Mouse (Mus musculus) stomach, postnatal 0 days (tissue): ENCODE results near the gene Dhrs13.
"Not testable (repeated sequence)": the region's sequence is repeated elsewhere in the genome, so short reads cannot be mapped to it uniquely, and the experiment has no call there.

Source experiments
- CTCF ChIP-seq: IDR thresholded peaks from 2 replicates; pipeline ENCODE4 v1.5.1; 2016; ENCODE audit warnings: antibody characterized with exemption, low read depth, mild to moderate bottlenecking, moderate library complexity
- EP300 ChIP-seq: optimal IDR thresholded peaks from 2 replicates; pipeline ENCODE3; 2016; ENCODE audit warnings: antibody characterized with exemption

DNA sequence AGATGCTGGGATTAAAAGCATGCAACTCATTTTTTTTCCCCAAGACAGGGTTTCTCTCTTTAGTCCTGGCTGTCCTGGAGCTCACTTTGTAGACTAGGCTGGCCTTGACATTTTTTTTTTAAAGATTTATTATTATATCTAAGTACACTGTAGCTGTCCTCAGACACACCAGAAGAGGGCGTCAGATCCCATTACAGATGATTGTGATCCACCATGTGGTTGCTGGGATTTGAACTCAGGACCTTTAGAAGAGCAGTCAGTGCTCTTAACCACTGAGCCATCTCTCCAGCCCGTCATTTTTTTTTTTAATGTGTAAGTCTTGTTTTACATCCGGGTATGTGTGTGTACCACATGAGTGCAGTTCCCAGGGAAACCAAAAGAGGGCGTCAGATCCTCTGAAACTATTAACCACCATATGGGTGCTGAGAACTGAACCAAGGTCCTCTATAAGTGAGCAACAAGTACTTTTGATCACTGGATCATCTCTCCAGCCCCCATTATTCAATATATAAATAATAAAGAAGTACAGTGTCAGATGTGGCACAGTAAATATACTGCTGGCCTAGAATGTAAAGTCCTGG lies 10.3 kb downstream of the Dhrs13 start:
- TF ChIP-seq CTCF, EP300: not testable (repeated sequence)
